Mouse (Mus musculus): ENCODE results near the gene Lcn5. TPM values are rescaled to one million over a fixed set of nuclear protein-coding genes. Genes with fewer than 3 reads are reported as not detected.

Gene Lcn5
- not detected for total RNA-seq (2021)

DNA sequence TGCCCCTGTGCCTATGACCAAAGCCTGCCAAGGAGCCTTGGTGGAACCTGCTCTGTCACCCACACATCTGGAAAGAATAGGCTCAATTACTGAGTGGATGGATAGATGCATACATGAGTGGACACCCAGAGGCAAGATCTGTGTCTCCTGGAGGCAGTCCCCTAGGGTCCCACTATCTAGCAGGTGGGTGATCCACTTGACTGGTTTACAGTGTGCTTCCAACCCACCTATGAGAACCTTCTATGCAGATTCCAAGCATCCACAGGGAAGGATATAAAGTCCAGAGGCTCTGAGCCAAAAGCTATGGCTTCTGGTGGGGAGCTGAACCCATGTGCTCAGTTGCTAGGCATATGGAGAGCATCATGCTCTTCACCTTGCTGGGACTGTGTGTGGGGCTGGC lies at the start of gene Lcn5:
TSS of gene Lcn5 (plus strand) at position 301 of the 400 bp plus-strand sequence.
- no peak for DNase-seq (ENCODE audit: low spot score)
- intact Hi-C loops (cut with DNase I) = no loop called here

DNA sequence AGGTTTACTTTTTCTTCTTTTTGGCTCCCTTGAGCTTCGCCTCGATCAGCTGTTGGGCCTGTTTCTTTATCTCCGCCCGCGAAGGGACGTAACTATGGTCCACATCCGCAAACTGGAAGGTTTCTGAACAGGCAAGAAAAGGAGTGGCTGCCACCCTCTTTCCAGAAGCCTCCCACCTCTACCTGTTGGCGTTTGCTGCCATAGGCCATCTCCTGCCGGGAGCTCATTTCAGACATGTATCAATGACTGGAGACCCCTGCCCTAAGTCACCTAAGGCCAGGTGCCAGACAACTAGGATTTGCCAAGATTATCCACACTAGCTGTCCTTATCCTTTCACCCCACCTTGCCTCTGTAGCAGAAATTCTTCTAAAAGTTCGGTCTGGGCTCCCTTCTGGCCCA lies 49.1 kb upstream of the Lcn5 start:
- DNase-seq (ENCODE audit: low spot score) = no peak
- intact Hi-C loops (cut with DNase I) = no loop called here

DNA sequence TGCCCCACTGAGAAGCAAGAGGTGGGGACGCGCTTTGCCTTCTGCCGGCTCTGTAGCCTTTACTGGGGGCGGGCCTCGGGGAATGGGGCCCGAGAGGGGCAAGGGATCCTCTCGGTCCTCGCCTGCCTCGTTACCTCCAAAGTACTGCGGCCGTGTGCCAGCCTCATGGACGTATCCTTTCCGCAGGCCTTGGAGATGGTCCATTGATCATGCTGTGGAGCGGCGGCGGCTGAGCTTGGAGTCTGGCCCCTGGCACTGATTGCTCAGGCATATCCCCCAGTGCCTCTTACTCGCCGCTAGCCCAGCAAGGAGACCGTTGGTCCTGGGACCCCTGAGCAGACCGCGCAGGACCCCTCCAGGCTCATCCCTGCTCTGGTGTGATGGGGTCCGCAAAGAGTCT lies 41.4 kb upstream of the Lcn5 start:
- DNase-seq (ENCODE audit: low spot score) = no peak
- intact Hi-C loops (cut with DNase I) = no loop called here

DNA sequence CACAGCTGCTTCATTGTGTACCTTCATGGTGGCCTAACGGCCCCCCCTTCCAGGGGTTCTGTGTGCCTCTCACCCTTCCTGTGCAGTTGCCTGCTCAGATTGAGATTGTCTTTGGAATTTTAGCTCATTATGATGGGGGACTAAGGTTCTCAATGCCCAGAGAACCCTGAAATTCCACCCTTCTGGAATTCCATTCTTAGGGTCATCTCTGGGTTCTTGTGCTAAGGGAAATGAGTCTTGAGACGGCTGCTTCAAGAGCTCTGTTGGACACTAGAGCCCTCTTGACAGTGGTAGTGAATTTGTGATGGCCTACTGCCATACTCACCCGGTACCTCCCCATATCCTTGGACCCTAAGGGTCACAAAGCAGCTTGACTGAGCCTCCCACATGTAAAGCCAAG lies 40.2 kb upstream of the Lcn5 start, which contains the start of gene Ccdc183:
TSS of gene Ccdc183 (minus strand) at position 101 of the 400 bp plus-strand sequence.
- intact Hi-C loops (cut with DNase I) = no loop called here
- no peak for DNase-seq (ENCODE audit: low spot score)

DNA sequence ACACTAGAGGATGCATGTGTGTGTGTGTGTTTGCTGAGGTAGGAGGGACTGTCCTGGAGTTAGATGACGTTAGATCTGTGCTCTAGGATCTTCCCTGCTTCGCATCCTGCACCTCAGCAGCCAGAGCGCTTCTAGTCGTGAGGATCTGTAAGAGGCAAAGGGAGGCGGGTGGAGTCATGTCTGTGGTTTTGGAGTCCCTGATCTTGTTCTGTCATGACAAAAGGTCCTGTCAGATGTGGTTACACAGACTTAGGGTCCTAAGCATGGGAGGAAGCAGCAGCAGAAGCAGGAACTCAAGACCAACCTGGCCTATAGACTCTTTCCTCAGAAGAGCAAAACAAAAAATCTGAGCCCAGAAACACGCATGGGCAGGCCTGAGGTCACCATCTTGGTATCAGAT lies 37.4 kb upstream of the Lcn5 start:
- intact Hi-C loops (cut with DNase I) = no loop called here
- no peak for DNase-seq (ENCODE audit: low spot score)

DNA sequence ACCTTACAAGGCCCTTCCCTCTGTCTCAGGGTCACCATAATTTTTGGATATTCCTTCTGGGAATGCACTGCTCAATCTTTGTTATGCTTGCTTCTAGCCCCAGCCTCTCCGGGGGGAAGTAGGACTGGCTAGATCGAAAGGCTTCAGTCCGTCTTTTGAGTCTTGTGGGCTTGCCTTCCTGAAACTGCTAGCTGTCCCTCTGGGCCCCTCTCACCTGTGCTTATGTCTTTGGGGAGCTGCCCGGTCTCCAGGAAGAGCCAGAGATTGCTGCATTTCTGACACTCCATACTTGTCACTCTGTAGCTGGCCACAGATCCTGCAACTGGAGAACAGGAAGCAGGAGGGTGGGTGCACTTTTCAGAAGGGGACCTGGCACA lies 36.9 kb upstream of the Lcn5 start:
- DNase-seq (ENCODE audit: low spot score) = no peak
- intact Hi-C loops (cut with DNase I) = no loop called here

DNA sequence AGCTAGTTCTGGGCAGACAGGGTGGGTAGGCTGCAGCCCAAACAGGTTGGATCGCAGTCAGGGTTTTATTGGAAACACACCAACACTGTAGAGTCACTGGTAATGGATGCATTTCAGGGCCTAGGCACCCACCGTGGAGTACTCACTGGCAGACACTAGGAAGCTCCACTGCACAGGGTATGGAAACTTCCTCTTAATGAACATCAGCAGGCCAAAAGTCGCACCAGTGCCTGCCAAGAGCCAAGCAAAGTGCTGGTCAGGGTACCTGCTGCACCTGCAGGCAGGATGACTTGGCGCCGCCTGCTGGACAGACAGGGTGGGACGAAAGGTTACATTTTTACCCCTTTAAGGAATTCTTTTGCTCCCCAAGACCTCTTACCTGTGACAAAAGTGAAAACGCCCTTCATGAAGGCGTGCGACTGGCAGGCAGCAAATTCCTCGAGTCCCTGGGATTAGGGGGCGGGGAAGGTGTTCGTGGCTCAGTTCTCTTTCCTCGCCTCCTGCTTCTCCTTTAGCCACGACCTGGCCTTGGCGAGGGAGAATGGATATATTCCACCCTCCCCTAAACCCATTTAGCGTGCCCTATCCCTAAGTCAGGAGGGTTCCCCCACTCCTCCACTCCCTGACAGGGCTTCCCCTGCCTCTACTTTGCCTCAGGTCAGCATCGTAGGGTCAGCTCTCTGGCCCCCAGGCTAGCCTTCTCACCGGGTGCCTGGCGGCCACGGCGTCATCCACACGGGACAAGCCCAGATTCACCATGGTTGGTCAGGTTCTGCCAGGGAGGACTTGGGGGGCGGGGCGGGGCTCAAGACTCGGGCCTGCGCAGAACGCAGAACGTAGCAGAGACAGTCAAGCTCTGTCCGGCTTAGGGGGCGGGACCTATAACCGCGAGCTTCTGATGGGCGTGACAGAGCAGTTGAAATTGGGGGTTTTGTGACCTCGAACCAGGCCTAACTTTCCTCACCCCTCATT lies 36.2 kb upstream of the Lcn5 start, which contains the start of gene Tmem141:
TSS of gene Tmem141 (minus strand) at position 777 of the 972 bp plus-strand sequence.
- intact Hi-C loops (cut with DNase I) = no loop called here
- DNase-seq (ENCODE audit: low spot score) = peak; percentile 76

DNA sequence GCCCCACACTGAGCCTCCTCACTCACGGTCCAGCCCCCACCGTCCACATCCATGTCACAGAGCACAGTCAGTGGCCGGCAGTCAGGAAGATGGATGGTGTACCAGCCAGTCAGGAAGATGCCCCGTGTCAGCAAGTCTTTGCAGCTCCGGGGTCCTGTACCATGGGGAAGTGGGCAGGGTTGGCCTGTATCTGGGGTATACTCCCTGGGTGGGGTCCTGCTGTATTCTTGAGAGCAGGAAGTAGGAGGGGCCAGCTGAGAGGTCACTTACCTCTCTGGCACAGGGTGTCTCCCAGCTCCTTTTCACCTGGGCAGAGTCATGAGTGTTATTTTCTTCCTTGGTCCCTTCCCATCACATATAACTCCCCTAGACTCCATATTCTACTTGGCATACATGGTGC lies 31.8 kb upstream of the Lcn5 start:
- no peak for DNase-seq (ENCODE audit: low spot score)
- intact Hi-C loops (cut with DNase I) = no loop called here

DNA sequence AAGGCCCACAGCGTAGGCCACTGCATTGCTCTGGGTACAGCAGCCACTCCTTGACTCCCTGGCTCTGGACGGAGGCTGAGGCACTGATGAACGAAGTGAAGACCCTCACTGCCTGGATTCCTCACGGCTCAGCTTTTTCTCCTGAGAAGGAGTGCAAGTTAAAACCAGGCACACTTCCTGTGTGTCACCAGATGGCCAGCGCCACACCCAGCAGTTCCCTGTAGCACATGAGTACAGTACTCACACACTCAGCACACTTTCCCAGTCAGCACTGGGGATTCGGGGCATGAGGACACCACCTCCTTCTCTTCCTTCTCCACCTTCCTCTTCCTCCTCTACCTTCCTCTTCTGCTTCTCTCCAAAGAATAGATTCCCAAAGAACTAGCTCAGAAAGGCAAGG lies 29.9 kb upstream of the Lcn5 start, which contains the start of gene Fcna:
TSS of gene Fcna (minus strand) at position 220 of the 400 bp plus-strand sequence.
- intact Hi-C loops (cut with DNase I) = no loop called here

DNA sequence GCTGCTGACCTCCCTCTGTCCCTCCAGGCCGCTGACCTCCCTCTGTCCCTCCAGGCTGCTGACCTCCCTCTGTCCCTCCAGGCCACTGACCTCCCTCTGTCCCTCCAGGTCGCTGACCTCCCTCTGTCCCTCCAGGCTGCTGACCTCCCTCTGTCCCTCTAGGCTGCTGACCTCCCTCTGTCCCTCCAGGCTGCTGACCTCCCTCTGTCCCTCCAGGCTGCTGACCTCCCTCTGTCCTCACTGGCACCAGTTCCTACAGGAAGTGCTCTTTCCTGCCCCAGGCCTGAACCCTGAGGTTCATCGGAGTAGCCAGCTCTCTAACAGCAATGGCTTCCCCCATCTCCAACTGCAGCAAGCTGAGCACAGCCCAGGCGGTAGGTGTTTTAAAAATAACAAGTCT lies 29.0 kb upstream of the Lcn5 start:
- no peak for DNase-seq (ENCODE audit: low spot score)
- intact Hi-C loops (cut with DNase I) = no loop called here

More for the DNA sequence above, 29.9 kb upstream of the Lcn5 start, which contains the start of gene Fcna:
- no peak for DNase-seq (ENCODE audit: low spot score)

DNA sequence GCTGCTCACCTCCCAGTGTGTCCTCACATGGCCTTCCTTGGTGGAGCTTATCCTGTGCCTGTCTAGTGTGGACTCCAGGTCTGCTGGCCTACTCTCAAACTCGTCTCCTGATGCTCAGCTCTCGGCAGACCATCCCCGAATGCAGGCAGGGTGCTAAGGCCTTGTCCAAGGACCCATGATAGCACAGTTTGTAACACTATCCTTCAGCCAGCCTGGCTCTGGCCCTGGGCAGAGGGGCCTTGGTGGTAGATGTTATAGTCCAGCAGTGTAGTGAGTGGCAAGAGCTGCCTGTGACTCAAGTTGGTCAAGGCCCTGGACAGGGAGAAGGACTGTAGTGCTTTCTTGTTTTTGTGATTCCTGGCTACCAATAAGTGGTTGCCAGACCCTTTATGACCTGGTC lies 24.1 kb upstream of the Lcn5 start:
- DNase-seq (ENCODE audit: low spot score) = no peak
- intact Hi-C loops (cut with DNase I) = no loop called here

DNA sequence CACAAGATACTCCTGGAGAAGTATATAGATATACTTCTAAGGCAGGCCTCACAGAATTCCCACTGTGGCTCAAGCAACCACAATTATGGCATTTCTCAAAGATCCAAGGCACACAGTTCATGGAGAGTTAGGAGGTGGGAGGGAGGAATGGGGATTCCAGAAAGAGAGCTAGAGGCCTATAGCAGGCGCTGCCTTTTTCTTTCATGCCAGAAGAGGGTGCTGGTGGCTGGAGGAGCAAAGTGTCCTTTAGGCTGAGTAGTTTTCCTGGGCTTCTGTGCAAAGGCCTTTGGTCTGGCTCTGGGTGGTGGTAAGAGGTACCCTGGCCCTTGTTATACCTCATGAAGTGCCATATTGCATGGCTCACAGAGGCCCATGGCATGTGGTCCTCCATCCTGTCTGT lies 23.7 kb upstream of the Lcn5 start:
- no peak for DNase-seq (ENCODE audit: low spot score)
- intact Hi-C loops (cut with DNase I) = no loop called here

DNA sequence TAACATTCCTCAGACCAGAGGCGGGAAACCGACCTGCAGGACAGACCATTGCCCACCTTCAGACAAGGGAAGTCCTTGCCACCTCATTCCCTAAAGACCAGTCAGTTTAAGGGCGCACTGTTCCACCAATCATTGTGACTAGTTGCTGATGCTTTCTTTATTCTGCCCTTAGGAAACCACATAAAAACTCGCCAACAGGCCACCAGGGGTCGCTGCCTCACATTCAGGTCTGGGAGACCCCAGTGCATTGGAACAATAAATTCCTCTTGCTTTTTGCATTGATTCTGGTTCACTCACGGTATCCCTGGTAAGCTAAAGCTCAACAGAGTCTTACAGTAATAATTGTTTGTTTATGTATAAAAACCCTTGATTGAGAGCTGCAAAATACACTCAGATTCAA lies 17.9 kb upstream of the Lcn5 start:
- intact Hi-C loops (cut with DNase I) = no loop called here
- DNase-seq (ENCODE audit: low spot score) = no peak

DNA sequence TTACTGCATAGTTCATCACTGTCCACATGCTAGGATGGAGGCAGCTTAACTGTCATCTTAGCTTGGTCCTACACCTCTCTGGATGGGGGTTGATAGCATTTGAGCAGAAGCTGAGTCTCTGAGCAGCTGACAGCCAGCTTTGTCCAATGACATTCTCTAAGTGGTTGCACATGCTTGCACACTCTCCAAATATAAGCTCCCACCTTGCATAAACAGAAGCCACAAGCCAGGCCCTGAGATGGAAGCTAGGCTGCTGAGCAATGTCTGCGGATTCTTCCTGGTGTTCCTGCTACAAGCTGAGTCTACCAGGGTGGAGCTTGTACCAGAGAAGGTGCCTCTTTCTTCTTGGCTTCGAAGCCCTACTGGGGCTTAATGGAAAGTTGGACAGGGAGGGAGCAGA lies 4.8 kb upstream of the Lcn5 start, which contains the start of gene Lcn8:
TSS of gene Lcn8 (plus strand) at position 219 of the 400 bp plus-strand sequence.
- intact Hi-C loops (cut with DNase I) = no loop called here
- DNase-seq (ENCODE audit: low spot score) = no peak

DNA sequence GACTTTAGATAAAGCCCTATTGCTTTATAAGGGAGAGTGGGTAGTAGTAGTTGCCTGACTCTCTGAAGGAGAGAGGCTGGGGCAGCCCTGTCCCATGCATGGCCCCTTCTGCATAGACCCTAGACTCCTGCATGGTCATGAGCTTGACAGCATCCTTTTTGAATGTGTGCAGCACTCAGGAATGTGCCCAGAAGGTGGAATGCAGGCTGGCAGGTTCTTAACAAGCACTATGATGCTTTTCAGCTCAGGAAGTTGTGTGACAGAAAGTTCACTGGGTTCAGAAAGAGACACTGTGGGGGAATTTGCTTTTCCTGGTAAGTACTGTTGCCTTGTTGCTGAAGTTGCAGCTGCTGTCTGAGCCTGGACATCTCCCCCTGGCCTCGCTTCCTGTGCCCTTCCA lies 3.2 kb upstream of the Lcn5 start:
- DNase-seq (ENCODE audit: low spot score) = no peak

DNA sequence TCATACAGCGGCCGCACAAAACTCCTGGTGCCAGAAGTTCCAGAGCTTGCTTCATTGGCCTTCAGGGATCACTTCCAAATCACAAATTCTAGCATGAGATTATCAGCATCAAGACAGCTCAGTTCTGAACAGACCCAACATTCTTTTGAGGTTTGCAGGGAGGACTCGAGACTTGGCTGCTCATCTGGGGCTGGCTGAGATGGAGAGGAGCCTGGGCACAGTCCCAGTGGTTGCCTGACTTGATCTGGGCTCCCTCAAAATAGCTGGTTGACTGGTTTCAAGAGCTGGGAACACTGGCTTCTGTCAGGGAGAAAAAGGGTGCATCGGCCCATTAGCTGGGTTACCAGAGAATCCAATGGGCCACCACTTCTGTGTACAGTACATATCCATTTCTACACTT lies 1.1 kb upstream of the Lcn5 start:
- intact Hi-C loops (cut with DNase I) = no loop called here
- DNase-seq (ENCODE audit: low spot score) = no peak

More for the DNA sequence above, 3.2 kb upstream of the Lcn5 start:
- intact Hi-C loops (cut with DNase I) = no loop called here

DNA sequence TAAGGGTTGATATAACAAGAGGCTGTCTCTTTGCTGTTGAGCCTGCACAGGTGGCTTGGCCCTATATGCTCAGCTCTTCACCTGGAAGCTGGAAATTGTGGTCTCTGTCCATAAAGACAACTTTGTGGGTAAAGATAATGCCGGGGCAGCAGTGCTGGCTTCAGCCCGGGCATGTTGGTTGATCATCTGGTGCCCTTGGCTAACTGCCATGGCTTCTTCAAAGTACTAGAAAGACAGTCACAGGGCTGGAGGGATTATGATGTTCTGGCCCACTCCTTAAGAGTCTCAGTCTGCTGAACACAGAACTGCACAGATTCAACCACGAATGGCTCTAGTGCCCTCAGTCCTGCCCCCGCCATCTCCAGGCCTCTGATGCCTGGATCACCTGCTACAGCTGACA lies 506 bp upstream of the Lcn5 start:
- intact Hi-C loops (cut with DNase I) = no loop called here
- DNase-seq (ENCODE audit: low spot score) = no peak

DNA sequence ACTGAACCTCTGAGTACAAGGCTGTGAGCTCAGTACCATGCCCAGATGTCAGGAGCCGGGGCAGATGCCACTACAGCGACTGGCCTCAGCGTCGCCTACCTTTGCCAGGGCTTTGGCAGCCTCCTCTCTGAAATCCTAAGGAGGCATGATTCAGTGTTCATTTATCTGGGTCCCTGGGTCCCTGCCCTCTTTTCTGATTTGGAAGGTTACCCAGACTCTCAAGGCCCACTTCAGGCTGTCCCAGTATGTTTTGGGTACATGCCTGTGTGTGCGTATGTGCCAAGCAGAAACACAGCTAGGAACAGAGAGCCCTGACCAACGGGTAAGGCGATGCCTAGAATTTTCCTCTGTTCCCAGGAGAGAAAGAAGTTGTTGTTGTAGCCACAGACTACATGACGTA lies 2.5 kb downstream of the Lcn5 start:
- intact Hi-C loops (cut with DNase I) = no loop called here
- DNase-seq (ENCODE audit: low spot score) = no peak

DNA sequence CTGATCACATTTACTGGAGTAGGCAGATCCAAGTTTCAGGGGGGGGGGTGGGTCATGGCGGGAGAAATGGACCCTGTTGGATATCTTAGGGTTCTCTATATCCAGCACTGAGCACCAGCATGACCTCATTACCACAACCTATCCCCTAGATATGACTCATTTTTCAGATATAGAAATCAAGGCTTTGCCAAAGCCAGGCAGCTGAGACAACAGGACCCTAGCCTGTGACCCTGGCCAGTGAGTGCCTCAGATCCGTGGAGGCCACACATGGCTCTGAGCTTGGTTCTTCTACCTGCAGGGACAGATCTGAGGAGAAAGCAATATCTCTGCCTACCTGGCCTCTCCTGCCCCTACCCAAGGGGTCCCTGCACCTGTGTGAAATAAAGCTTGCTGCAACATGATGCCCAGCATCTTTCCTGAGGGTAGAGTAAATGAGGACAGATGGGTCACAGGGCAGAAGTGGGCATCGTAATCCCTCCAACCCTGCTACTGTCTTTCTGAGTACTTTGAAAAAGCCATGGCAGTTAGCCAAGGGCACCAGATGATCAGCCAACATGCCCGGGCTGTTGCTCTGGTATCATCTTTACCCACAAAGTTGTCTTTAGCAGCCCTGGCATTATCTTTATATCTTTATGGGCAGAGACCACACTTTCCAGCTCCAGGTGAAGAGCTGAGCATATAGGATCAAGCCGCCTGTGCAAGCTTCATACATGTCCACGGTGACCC lies 3.7 kb downstream of the Lcn5 start:
- no peak for DNase-seq (ENCODE audit: low spot score)
- intact Hi-C loops (cut with DNase I) = no loop called here

DNA sequence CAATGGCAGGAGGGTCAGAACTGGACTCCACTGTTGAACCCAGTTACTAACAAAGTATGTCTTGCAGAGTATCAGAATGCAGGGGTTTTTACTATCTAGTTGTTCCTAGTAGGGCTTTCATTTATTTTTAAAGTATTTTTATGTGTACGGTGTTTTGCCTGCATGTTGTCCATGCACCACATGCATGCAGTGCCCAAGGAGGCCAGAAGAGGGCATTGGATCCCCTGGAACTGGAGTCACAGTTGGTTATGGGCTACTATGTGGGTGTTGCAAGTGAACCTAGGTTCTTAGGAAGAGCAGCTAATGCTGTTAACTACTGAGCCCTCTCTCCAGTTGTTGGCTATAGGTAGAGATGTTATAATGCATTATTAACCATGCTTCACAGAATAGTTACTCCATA lies 5.8 kb downstream of the Lcn5 start:
- DNase-seq (ENCODE audit: low spot score) = no peak
- intact Hi-C loops (cut with DNase I) = no loop called here

DNA sequence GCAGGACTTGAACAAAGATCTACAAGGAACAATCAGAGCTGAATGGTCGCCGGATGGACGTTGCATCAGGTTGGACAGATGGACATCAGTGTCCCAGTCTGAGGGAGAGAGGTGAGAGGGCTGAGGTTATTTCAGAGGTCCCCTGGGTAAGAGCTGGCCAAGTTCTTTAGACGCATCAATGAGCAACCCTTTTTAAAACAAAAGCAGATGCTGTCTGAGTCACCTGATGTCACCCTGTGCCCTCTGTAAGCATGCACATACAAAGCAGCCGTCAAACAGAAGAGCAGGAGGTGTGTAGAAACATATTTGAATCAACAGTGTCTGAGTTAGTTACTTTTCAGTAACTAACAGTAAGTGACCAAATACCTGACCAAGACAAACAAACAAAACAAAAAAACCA lies 6.4 kb downstream of the Lcn5 start:
- intact Hi-C loops (cut with DNase I) = no loop called here
- no peak for DNase-seq (ENCODE audit: low spot score)

All from heart, postnatal 25 days (tissue).